Mouse (Mus musculus) NIH3T3 (cell line): Measurements from ENCODE around the gene Smarcc2.

Source experiments
- DNase-seq: peaks from one replicate; pipeline ENCODE4 v3.0.0-alpha.2; 2012; ENCODE audit warnings: low read depth

Smarcc2 gene

DNA sequence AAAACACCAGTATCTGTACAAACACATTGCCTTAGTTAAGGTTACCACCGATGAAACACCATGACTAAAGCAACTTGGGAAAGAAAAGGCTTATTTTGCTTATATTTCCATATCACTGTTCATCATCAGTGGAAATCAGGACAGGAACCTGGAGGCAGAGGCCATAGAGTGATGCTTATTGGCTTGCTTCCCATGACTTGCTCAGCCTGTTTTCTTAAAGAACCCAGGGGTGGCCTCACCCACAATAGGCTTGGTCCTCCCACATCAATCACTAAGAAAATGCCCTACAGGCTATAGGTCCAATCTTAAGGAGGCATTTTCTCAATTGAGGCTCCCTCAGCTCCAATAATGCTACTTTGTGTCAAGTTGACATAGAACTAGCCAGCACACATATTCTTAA, 16.3 kb upstream of the Smarcc2 start:
- DNase-seq = peak; percentile 25

GRCm38 (mm10) chr10:128444354-128444753, 14.7 kb upstream of the Smarcc2 start:
- DNase-seq = no peak

GRCm38 (mm10) chr10:128445407-128445806, 13.6 kb upstream of the Smarcc2 start:
- no peak for DNase-seq

DNA sequence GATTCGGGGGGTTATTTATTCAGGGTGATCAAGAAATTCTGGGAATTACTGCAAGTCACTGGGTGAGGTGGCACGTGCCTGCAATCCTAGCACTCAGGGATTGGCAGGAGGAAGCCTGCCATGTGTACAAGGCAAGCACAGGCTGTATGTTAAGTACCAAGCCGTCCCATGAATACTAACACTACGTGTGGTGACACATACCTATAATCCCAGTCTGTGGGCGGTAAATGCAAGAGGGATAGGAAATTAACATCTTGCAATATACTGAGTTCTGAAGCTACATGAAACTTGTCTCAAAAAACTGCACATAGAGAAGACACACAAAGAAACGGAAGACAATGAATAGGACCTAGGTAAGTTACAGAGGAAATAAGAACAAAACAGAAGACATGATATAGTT, 8.0 kb upstream of the Smarcc2 start:
- DNase-seq = no peak

- no peak for DNase-seq
Measured at GRCm38 (mm10) chr10:128454471-128454870, 4.6 kb upstream of the Smarcc2 start.

GRCm38 (mm10) chr10:128455280-128455679, 3.8 kb upstream of the Smarcc2 start:
- peak; percentile 93 for DNase-seq

GRCm38 (mm10) chr10:128457676-128458075, 1.4 kb upstream of the Smarcc2 start:
- DNase-seq = no peak

- DNase-seq = peak; percentile 94
Measured at GRCm38 (mm10) chr10:128458348-128458718, 715 bp upstream of the Smarcc2 start.

DNA sequence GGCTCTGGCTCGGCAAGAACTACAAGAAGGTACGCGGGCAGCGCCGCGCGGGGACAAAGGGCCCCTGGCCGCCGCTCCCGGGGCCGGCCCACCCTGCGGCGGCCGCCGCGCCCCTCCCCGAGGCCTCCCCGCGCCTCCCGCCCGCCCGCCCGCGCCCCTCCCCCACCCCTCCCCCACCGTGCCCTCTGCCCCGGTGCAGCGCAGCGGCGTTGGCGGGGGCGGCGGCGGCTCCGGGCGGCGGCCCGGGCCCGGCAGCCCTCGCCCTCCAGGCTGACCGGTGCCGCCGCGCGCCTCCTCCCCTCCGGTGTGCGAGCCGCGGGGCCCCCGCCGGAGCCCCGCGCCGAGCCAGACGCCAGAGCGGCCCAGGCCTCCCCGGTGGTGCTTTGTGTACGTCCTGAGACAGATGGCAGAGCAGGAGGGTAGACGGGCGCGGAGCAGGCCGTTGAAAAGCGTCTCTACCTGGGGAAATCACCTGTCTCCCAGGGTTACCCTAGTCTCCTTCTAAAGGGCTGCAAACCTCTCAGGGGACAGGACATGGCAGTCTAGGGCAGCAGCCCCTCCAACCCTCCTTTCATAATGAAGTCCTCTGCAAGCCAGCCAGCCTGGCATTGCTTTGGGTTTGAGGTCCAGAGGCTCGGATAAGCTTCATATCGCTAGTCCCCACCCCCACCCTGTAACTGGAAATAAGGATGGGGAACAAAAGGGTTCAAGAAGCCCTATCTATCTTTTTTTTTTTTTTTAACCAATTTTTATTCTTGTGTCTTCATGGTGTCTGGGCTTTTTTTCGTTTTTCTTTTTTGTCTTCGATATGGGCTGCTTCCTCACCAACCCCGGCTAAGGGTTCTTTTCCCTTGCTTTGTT, 591 bp downstream of the Smarcc2 start:
- peak; percentile 56 for DNase-seq

GRCm38 (mm10) chr10:128460270-128460630, 1.2 kb downstream of the Smarcc2 start:
- DNase-seq = no peak

GRCm38 (mm10) chr10:128474366-128474765, 15.3 kb downstream of the Smarcc2 start:
- no peak for DNase-seq

DNA sequence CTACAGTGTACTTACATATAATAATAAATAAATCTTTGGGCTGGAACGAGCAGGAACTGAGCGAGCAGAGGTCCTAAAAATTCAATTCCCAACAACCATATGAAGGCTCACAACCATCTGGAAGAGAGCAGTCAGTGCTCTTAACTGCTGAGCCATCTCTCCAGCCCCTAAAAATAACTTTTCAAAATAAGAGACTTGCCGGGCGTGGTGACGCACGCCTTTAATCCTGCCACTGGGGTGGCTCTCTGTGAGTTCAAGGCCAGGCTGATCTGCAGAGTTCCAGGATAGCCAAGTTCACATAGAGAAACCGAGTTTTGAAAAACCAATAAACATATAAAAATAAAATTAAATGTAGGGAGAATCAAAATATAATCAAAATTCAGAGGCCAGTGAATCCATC, 27.3 kb downstream of the Smarcc2 start:
- DNase-seq = no peak

DNA sequence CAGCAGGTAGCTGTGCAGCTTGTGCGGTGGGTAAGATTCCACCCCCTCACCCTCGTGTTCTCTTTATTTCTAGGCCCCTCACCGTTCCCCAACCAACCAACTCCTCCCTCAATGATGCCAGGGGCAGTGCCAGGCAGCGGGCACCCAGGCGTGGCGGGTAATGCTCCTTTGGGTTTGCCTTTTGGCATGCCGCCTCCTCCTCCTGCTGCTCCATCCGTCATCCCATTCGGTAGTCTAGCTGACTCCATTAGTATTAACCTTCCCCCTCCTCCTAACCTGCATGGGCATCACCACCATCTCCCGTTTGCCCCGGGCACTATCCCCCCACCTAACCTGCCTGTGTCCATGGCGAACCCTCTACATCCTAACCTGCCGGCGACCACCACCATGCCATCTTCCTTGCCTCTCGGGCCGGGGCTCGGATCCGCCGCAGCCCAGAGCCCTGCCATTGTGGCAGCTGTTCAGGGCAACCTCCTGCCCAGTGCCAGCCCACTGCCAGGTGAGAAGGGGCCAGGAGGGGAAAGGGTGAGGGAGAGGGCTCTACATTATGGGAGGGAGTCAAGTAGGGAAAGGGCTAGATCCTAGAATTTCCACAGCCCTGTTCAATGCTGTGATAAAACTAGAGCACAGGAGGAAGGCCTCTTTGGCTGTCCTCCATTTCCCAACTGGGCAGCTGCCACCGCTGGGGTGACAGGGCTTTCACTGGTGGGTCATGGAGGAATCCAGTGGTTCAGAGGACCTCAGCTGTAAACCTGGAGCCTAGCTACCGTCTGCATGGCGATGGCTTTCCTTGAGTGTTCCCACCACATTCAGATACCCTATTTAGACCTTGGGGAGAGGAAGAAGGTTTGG, 29.0 kb downstream of the Smarcc2 start:
- no peak for DNase-seq

GRCm38 (mm10) chr10:128488776-128489175, 29.7 kb downstream of the Smarcc2 start:
- no peak for DNase-seq

GRCm38 (mm10) chr10:128489380-128489779, 30.3 kb downstream of the Smarcc2 start:
- peak; percentile 52 for DNase-seq

GRCm38 (mm10) chr10:128489785-128490184, 30.7 kb downstream of the Smarcc2 start:
- DNase-seq = peak; percentile 30

- DNase-seq = peak; percentile 75
Measured at GRCm38 (mm10) chr10:128490232-128490631, 31.2 kb downstream of the Smarcc2 start.

GRCm38 (mm10) chr10:128490912-128491311, 31.9 kb downstream of the Smarcc2 start:
- peak; percentile 24 for DNase-seq

DNA sequence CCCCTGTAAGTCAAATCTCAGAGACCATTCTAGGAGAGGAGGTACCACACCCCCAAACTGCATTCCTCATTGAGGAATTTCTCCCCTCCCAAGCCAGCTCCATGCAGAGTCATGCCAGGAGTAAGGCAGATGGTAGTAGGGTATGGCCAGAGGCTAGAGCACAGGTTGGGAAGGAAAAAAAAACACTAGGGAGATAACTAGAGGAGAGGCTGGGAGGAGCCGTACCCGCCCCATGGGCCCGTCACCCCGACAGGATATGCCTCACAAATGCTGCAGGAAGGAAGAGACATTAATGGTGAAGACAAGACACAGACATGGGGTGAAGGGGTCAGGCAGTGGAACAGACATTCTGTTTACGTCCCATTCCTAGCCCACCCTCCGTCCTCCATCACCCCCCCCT, 32.4 kb downstream of the Smarcc2 start:
- peak; percentile 40 for DNase-seq

- DNase-seq = peak; percentile 17
Measured at GRCm38 (mm10) chr10:128492051-128492450, 33.0 kb downstream of the Smarcc2 start.

DNA sequence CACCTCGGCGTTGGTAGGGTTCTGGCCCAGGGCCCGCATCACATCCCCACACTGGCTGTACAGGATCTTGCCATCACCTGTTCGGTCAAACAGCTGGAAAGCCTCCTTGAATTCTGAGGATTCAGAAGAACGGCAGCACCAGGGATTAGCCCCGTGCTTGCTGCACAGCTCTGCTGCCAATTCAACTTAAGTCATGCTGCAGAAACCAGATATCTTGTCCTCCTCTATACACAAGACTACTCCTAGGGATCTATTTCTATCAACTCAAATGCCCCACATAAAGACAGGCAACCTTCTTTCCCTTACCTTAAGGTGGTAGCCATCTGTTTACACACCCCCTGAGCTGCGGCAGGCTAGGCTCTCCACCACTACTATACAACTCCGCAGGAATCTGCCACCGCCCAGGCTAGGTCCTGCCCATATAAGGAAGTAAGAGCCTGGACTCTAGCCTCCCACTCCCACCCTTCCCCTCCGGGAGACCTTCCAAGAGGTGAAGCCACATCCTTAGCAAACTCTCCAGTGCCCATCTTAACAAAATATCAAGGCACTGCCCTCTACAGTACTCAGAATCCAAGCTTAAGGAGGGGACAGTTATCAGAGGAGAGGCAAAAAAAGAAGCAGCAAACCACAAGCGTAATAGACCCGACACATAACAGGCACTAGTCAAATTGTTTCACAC, 33.7 kb downstream of the Smarcc2 start:
- peak; percentile 93 for DNase-seq

DNA sequence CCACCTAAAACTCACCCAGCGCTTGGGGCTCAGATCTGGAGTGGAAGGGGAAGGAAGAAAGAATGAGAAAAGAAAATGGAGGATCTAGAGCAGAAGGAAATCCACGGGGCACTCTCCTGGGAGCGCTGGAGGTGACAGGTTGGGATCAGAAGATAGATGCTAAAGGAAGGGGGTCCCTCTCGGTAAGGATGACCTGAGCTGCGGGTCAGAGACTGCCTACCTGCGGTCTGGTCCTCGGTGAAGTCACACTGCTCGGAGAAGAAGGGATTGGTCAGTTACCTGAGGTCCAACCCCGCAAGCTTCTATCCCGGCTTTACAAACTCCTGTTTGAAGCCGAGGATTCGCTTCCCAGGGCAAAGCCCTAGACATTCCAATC, 34.3 kb downstream of the Smarcc2 start:
- no peak for DNase-seq
